Mouse (Mus musculus): ENCODE results near the gene Camk1d. TPM values are rescaled to one million over a fixed set of nuclear protein-coding genes. Genes with fewer than 3 reads are reported as not detected.

The Camk1d gene
- total and polyA plus RNA-seq, 3 experiments, result 4.6 to 12.4 (median 4.8) TPM

- no peak overlapping the region for H3K27ac ChIP-seq (ENCODE audit: insufficient read depth, low read depth)
- DNase-seq (ENCODE audit: extremely low read depth), result no peak
- H3K79me2 ChIP-seq (replicated peaks; ENCODE audit: control insufficient read depth, extremely low read depth, insufficient read depth, poor library complexity, severe bottlenecking), result no peaks in the 10 kb centered on the region
- in situ Hi-C loops (cut with MboI; ENCODE audit: low pct_ligation_motif_present, low pct_unique_long_range_greater_than_20kb, low sequenced_read_pairs), result no loop called here
- TF ChIP-seq MYC (IDR thresholded peaks at IDR 0.05; ENCODE audit: low read depth, low read length), result no peak
- TF ChIP-seq SIN3A (IDR thresholded peaks at IDR 0.05; ENCODE audit: low read length), result no peak
- no peak for TF ChIP-seq JUN (IDR thresholded peaks at IDR 0.05; ENCODE audit: insufficient read depth, low read depth, low read length)
- no peak for TF ChIP-seq PAX5 (IDR thresholded peaks at IDR 0.05; ENCODE audit: low read length)
- TF ChIP-seq NRF1 (IDR thresholded peaks at IDR 0.05; ENCODE audit: low read depth, low read length), result no peak
- no peak for TF ChIP-seq RCOR1 (conservative IDR thresholded peaks at IDR 0.05; ENCODE audit: low read depth, low read length)
- no peak for TF ChIP-seq E2F4 (IDR thresholded peaks at IDR 0.05; ENCODE audit: insufficient replicate concordance, low read depth, low read length)
- no peak for TF ChIP-seq RAD21 (IDR thresholded peaks at IDR 0.05; ENCODE audit: low read depth, low read length)
- no peak for TF ChIP-seq MAFK (IDR thresholded peaks at IDR 0.05; ENCODE audit: insufficient replicate concordance, low read length)
- TF ChIP-seq TCF12 (IDR thresholded peaks at IDR 0.05; ENCODE audit: low read depth, low read length), result no peak
- TF ChIP-seq USF1 (IDR thresholded peaks at IDR 0.05; ENCODE audit: low read depth, low read length), result no peak
- no peak for TF ChIP-seq MAZ (IDR thresholded peaks at IDR 0.05; ENCODE audit: low read depth, low read length)
- no peak for TF ChIP-seq KAT2A (IDR thresholded peaks at IDR 0.05; ENCODE audit: insufficient replicate concordance, low read length)
- no peak for TF ChIP-seq MEF2A (IDR thresholded peaks at IDR 0.05; ENCODE audit: borderline replicate concordance, low read depth, low read length)
- no peak for TF ChIP-seq ETS1 (conservative IDR thresholded peaks at IDR 0.05; ENCODE audit: low read depth, low read length)
- TF ChIP-seq MAX (IDR thresholded peaks at IDR 0.05; ENCODE audit: low read length), result no peak
- no peak for TF ChIP-seq CHD1 (IDR thresholded peaks at IDR 0.05; ENCODE audit: low read depth, low read length)
- no peak for TF ChIP-seq NELFE (IDR thresholded peaks at IDR 0.05; ENCODE audit: low read depth, low read length)
- TF ChIP-seq POLR2A (IDR thresholded peaks at IDR 0.05; ENCODE audit: low read depth, low read length), result no peak
- no peaks in the 10 kb centered on the region for H3K27me3 ChIP-seq (replicated peaks)
- H3K9me3 ChIP-seq (replicated peaks; ENCODE audit: low read length), result no peaks in the 10 kb centered on the region
- dilution Hi-C loops (cut with MboI; ENCODE audit: extremely low pct_ligation_motif_present, extremely low pct_unique_long_range_greater_than_20kb, low sequenced_read_pairs), result no loop called here
- H3K4me1 ChIP-seq (ENCODE audit: control insufficient read depth in 1 of 2, insufficient read depth in 2 of 2), result no peaks in the 10 kb centered on the region
- H3K9ac ChIP-seq (ENCODE audit: insufficient read depth, low read depth), result no peak overlapping the region
- H3K36me3 ChIP-seq (replicated peaks in 1 of 2; ENCODE audit: control insufficient read depth in 1 of 2, insufficient read depth in 1 of 2, low read length in 1 of 2), result peaks cover 0 to 16% of the 10 kb centered on the region in 2 experiments
- H3K4me3 ChIP-seq (replicated peaks in 1 of 3; ENCODE audit: low read depth in 2 of 3, low read length in 2 of 3, poor library complexity in 1 of 3), result no peak overlapping the region
- H3K4me2 ChIP-seq (ENCODE audit: insufficient read depth, low read depth, poor library complexity, severe bottlenecking), result no peak overlapping the region
These were observed 224.4 kb downstream of the Camk1d start for GRCm38 (mm10) chr2:5489916-5490315.

GRCm38 (mm10) chr2:5487344-5487743, 227.0 kb downstream of the Camk1d start:
- Histone ChIP-seq H3K4me3 (replicated peaks in 1 of 3; ENCODE audit: low read depth in 2 of 3, low read length in 2 of 3, poor library complexity in 1 of 3) (no peak overlapping the region), H3K9ac (ENCODE audit: insufficient read depth, low read depth) (no peak overlapping the region), H3K27me3 (replicated peaks) (no peaks in the 10 kb centered on the region), H3K79me2 (replicated peaks; ENCODE audit: control insufficient read depth, extremely low read depth, insufficient read depth, poor library complexity, severe bottlenecking) (no peaks in the 10 kb centered on the region), H3K36me3 (replicated peaks in 1 of 2; ENCODE audit: control insufficient read depth in 1 of 2, insufficient read depth in 1 of 2, low read length in 1 of 2) (peaks cover 0 to 13% of the 10 kb centered on the region in 2 experiments), H3K9me3 (replicated peaks; ENCODE audit: low read length) (no peaks in the 10 kb centered on the region), H3K4me1 (ENCODE audit: control insufficient read depth in 1 of 2, insufficient read depth in 2 of 2) (no peaks in the 10 kb centered on the region), H3K27ac (ENCODE audit: insufficient read depth, low read depth) (no peak overlapping the region), H3K4me2 (ENCODE audit: insufficient read depth, low read depth, poor library complexity, severe bottlenecking) (no peak overlapping the region)
- TF ChIP-seq CHD1 (IDR thresholded peaks at IDR 0.05; ENCODE audit: low read depth, low read length) (no peak), ZMIZ1 (IDR thresholded peaks at IDR 0.05; ENCODE audit: low read depth, low read length) (no peak), JUND (conservative IDR thresholded peaks at IDR 0.05; ENCODE audit: low read depth, low read length) (no peak), ETS1 (conservative IDR thresholded peaks at IDR 0.05; ENCODE audit: low read depth, low read length) (no peak), MAX (IDR thresholded peaks at IDR 0.05; ENCODE audit: low read length) (no peak), BHLHE40 (IDR thresholded peaks at IDR 0.05; ENCODE audit: low read depth, low read length) (no peak), SMC3 (IDR thresholded peaks at IDR 0.05; ENCODE audit: low read depth, low read length) (no peak), PAX5 (IDR thresholded peaks at IDR 0.05; ENCODE audit: low read length) (no peak)
- dilution Hi-C loops (cut with MboI; ENCODE audit: extremely low pct_ligation_motif_present, extremely low pct_unique_long_range_greater_than_20kb, low sequenced_read_pairs) (no loop called here), in situ Hi-C loops (cut with MboI; ENCODE audit: low pct_ligation_motif_present, low pct_unique_long_range_greater_than_20kb, low sequenced_read_pairs) (no loop called here)
- DNase-seq (ENCODE audit: extremely low read depth), result no peak
